Mouse (Mus musculus): ENCODE measurements around the gene Mtus2. TPM values are rescaled to one million over a fixed set of nuclear protein-coding genes. Genes with fewer than 3 reads are reported as not detected.

Gene Mtus2
- total and polyA plus RNA-seq, 3 experiments = 0.08 TPM; not detected in 2

GRCm38 (mm10) chr5:147910807-147911509, 46.2 kb upstream of the Mtus2 start:
- no peaks in the 10 kb centered on the region for H3K9me3 ChIP-seq (replicated peaks; ENCODE audit: insufficient read depth, low read length)
- H3K27me3 ChIP-seq (ENCODE audit: control insufficient read depth in 1 of 2, insufficient read depth in 2 of 2, low read length in 2 of 2) = no peaks in the 10 kb centered on the region
- H3K4me3 ChIP-seq (ENCODE audit: control insufficient read depth in 1 of 2, insufficient read depth in 1 of 2, low read depth in 2 of 2, low read length in 2 of 2) = no peak overlapping the region
- no peaks in the 10 kb centered on the region for H3K36me3 ChIP-seq (ENCODE audit: control insufficient read depth in 1 of 2, insufficient read depth in 2 of 2, low read length in 2 of 2)
- H3K79me2 ChIP-seq (ENCODE audit: control insufficient read depth, insufficient read depth, low read length, poor library complexity) = no peaks in the 10 kb centered on the region
- H3K4me1 ChIP-seq (ENCODE audit: control insufficient read depth in 1 of 2, insufficient read depth in 2 of 2, low read length in 2 of 2) = no peaks in the 10 kb centered on the region
- no peak overlapping the region for H3K27ac ChIP-seq (ENCODE audit: control insufficient read depth, low read depth, low read length)
- peak; percentile 37 for DNase-seq (ENCODE audit: low read depth, low spot score)
- no peak overlapping the region for H3K9ac ChIP-seq (ENCODE audit: control insufficient read depth, low read depth, low read length, poor library complexity, severe bottlenecking)
- TF ChIP-seq CTCF (IDR thresholded peaks at IDR 0.05 in 2 of 3, conservative IDR thresholded peaks at IDR 0.05 in 1 of 3; ENCODE audit: control insufficient read depth in 1 of 3, insufficient read depth in 1 of 3, low read depth in 2 of 3, low read length in 3 of 3, poor library complexity in 1 of 3, severe bottlenecking in 1 of 3) (peak; percentile 38 to 55 (median 43)), TBP (IDR thresholded peaks at IDR 0.05; ENCODE audit: low read depth, low read length) (no peak), RAD21 (IDR thresholded peaks at IDR 0.05; ENCODE audit: low read depth, low read length) (peak; percentile 27), SMC3 (IDR thresholded peaks at IDR 0.05; ENCODE audit: low read depth, low read length) (peak; percentile 24)

- no peak for DNase-seq (ENCODE audit: low read depth, low spot score)
- TF ChIP-seq MXI1 (IDR thresholded peaks at IDR 0.05; ENCODE audit: low read depth, low read length) (no peak), KAT2A (conservative IDR thresholded peaks at IDR 0.05; ENCODE audit: low read depth, low read length) (no peak), GABPA (IDR thresholded peaks at IDR 0.05; ENCODE audit: low read depth, low read length) (no peak), RAD21 (IDR thresholded peaks at IDR 0.05; ENCODE audit: low read depth, low read length) (no peak), MYC (IDR thresholded peaks at IDR 0.05; ENCODE audit: low read depth, low read length) (no peak), ETS1 (IDR thresholded peaks at IDR 0.05; ENCODE audit: low read depth, low read length) (no peak), TBP (IDR thresholded peaks at IDR 0.05; ENCODE audit: low read depth, low read length) (no peak), HCFC1 (IDR thresholded peaks at IDR 0.05; ENCODE audit: low read depth, low read length) (no peak), USF1 (IDR thresholded peaks at IDR 0.05; ENCODE audit: low read depth, low read length) (no peak), CHD1 (IDR thresholded peaks at IDR 0.05; ENCODE audit: low read depth, low read length) (no peak), ZKSCAN1 (IDR thresholded peaks at IDR 0.05; ENCODE audit: low read depth, low read length) (no peak), GATA1 (IDR thresholded peaks at IDR 0.05; ENCODE audit: low read depth, low read length) (no peak)
- Histone ChIP-seq H3K36me3 (ENCODE audit: control insufficient read depth in 1 of 2, insufficient read depth in 2 of 2, low read length in 2 of 2) (no peaks in the 10 kb centered on the region), H3K9me3 (replicated peaks; ENCODE audit: insufficient read depth, low read length) (no peaks in the 10 kb centered on the region), H3K27ac (ENCODE audit: control insufficient read depth, low read depth, low read length) (no peak overlapping the region), H3K27me3 (ENCODE audit: control insufficient read depth in 1 of 2, insufficient read depth in 2 of 2, low read length in 2 of 2) (no peaks in the 10 kb centered on the region), H3K4me1 (ENCODE audit: control insufficient read depth in 1 of 2, insufficient read depth in 2 of 2, low read length in 2 of 2) (no peaks in the 10 kb centered on the region), H3K9ac (ENCODE audit: control insufficient read depth, low read depth, low read length, poor library complexity, severe bottlenecking) (no peak overlapping the region), H3K4me3 (ENCODE audit: control insufficient read depth in 1 of 2, insufficient read depth in 1 of 2, low read depth in 2 of 2, low read length in 2 of 2) (no peak overlapping the region), H3K79me2 (ENCODE audit: control insufficient read depth, insufficient read depth, low read length, poor library complexity) (no peaks in the 10 kb centered on the region)
Measured at GRCm38 (mm10) chr5:147911744-147912143, 45.4 kb upstream of the Mtus2 start.
